ENCODE assay signal across 8 mouse cellular contexts in the genomic region with DNA sequence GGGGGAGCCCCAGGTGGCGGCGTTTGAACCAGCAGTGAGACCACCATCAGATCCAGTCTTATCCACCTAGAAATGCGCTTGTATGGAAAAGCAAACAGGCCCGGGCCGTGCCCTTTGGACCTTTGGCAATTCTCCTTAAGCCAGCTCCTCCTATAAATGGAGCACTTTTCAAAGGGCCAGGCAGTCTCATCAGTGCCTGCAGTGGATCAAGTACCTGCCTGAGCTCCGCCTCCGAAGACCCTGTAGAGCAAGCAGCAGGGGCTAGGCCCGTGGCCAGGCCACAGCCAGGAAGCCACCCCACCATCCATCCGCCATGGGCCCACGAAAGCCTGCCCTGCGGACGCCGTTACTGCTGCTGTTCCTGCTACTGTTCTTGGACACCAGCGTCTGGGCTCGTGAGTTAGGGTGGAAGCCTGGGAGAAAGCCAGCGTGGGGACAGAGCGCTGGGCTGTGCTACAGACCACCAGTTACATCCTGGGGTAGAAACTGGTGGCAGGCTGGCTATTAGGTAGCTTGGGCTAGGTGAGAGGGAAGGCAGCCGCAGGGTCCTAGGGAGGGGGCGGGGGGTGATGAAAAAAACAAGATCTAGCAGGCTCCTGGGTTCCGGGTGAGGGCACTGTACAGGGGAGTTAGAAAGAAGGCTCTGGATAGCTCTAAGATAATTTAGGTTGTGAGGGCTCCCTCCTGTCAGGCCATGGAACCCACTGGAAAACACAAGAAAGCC. TPM values are rescaled to one million over a fixed set of nuclear protein-coding genes. Genes with fewer than 3 reads are reported as not detected.
DNase-seq lines count a peak whose midpoint lies in the region; ATAC-seq and TF ChIP-seq lines count a peak whose summit lies in the region.

Gene Apob, plus strand, starts transcription at position 183 of the 724 bp plus-strand sequence.

- peak within 1 kb of the TSS; percentile 14; the same call in 1 of the 2 replicates for H3K4me2 ChIP-seq in forebrain, embryonic 13.5 days
- H3K4me2 ChIP-seq in forebrain, embryonic 15.5 days (replicated peaks) = no peak within 1 kb of the TSS
- no peak within 1 kb of the TSS for H3K4me2 ChIP-seq in kidney, postnatal 0 days (ENCODE audit: low read length)
- H3K4me2 ChIP-seq in midbrain, embryonic 16.5 days (ENCODE audit: low read length) = peak within 1 kb of the TSS; percentile 29; the same call in 1 of the 2 replicates

- no peak within 1 kb of the TSS for H3K9ac ChIP-seq in forebrain, embryonic 13.5 days
- no peak within 1 kb of the TSS for H3K9ac ChIP-seq in forebrain, embryonic 15.5 days (replicated peaks)
- H3K9ac ChIP-seq in kidney, postnatal 0 days (ENCODE audit: low read depth, low read length) = no peak within 1 kb of the TSS
- no peak within 1 kb of the TSS for H3K9ac ChIP-seq in midbrain, embryonic 16.5 days (ENCODE audit: low read depth, low read length)

- H3K27ac ChIP-seq in forebrain, embryonic 13.5 days = no peak within 1 kb of the TSS
- H3K27ac ChIP-seq in forebrain, embryonic 15.5 days (replicated peaks) = no peak within 1 kb of the TSS
- H3K27ac ChIP-seq in kidney, postnatal 0 days = no peak within 1 kb of the TSS
- H3K27ac ChIP-seq in midbrain, embryonic 16.5 days (ENCODE audit: low read length) = no peak within 1 kb of the TSS

- H3K27me3 ChIP-seq in forebrain, embryonic 13.5 days = no peaks in the 10 kb centered on the region
- H3K27me3 ChIP-seq in forebrain, embryonic 15.5 days = no peaks in the 10 kb centered on the region
- H3K27me3 ChIP-seq in kidney, postnatal 0 days (ENCODE audit: insufficient read depth, low read length) = no peaks in the 10 kb centered on the region
- no peaks in the 10 kb centered on the region for H3K27me3 ChIP-seq in midbrain, embryonic 16.5 days (ENCODE audit: control insufficient read depth, insufficient read depth, low read depth, low read length)

- no peak for TF ChIP-seq CTCF in kidney, postnatal 0 days (IDR thresholded peaks at IDR 0.05; ENCODE audit: low read depth)

- WGBS in forebrain, embryonic 13.5 days = 89% methylated on average over 20 of the region's 20 CpGs
- WGBS in forebrain, embryonic 15.5 days = 91% methylated on average over 20 of the region's 20 CpGs
- 82% methylated on average over 20 of the region's 20 CpGs for WGBS in kidney, postnatal 0 days
- 82% methylated on average over 20 of the region's 20 CpGs for WGBS in midbrain, embryonic 16.5 days

- H3K4me1 ChIP-seq in forebrain, embryonic 13.5 days = no peaks in the 10 kb centered on the region
- H3K4me1 ChIP-seq in forebrain, embryonic 15.5 days = peaks cover 4% of the 10 kb centered on the region
- no peaks in the 10 kb centered on the region for H3K4me1 ChIP-seq in kidney, postnatal 0 days (replicated peaks; ENCODE audit: insufficient read depth, low read length)
- H3K4me1 ChIP-seq in midbrain, embryonic 16.5 days (ENCODE audit: control insufficient read depth, insufficient read depth, low read length) = no peaks in the 10 kb centered on the region

- no peaks in the 10 kb centered on the region for H3K36me3 ChIP-seq in forebrain, embryonic 13.5 days (ENCODE audit: poor library complexity, severe bottlenecking)
- no peaks in the 10 kb centered on the region for H3K36me3 ChIP-seq in forebrain, embryonic 15.5 days
- no peaks in the 10 kb centered on the region for H3K36me3 ChIP-seq in kidney, postnatal 0 days (ENCODE audit: insufficient read depth, low read length)
- H3K36me3 ChIP-seq in midbrain, embryonic 16.5 days (ENCODE audit: control insufficient read depth, insufficient read depth, low read length) = no peaks in the 10 kb centered on the region

- H3K4me3 ChIP-seq in forebrain, embryonic 13.5 days = no peak within 1 kb of the TSS
- no peak within 1 kb of the TSS for H3K4me3 ChIP-seq in forebrain, embryonic 15.5 days
- no peak within 1 kb of the TSS for H3K4me3 ChIP-seq in kidney, postnatal 0 days (replicated peaks; ENCODE audit: low read depth, low read length)
- no peak within 1 kb of the TSS for H3K4me3 ChIP-seq in midbrain, embryonic 16.5 days (ENCODE audit: low read depth, low read length)

- DNase-seq in R1 (ENCODE audit: low read depth, low spot score) = peak; percentile 3
- DNase-seq in kidney, postnatal 0 days (ENCODE audit: low spot score) = no peak
- no peak for DNase-seq in urinary bladder, adult 18-20 months (ENCODE audit: low spot score in 2 of 2)
- DNase-seq in right cerebral cortex, postnatal 4 days = no peak

- no peak for ATAC-seq in forebrain, embryonic 13.5 days
- no peak; the same call in 1 of the 2 replicates for ATAC-seq in forebrain, embryonic 15.5 days (replicated peaks)
- ATAC-seq in kidney, postnatal 0 days (replicated peaks; ENCODE audit: low FRiP score, low read depth) = 0 out of 2 replicates have a peak, but pooled peaks have one; percentile 23
- ATAC-seq in midbrain, embryonic 16.5 days = no peak
- ATAC-seq in inflammation-experienced regulatory T-cells, adult 6 months = no peak

- no peaks in the 10 kb centered on the region for H3K9me3 ChIP-seq in forebrain, embryonic 13.5 days (replicated peaks)
- H3K9me3 ChIP-seq in forebrain, embryonic 15.5 days = no peaks in the 10 kb centered on the region
- H3K9me3 ChIP-seq in kidney, postnatal 0 days (replicated peaks; ENCODE audit: low read length) = no peaks in the 10 kb centered on the region
- no peaks in the 10 kb centered on the region for H3K9me3 ChIP-seq in midbrain, embryonic 16.5 days (replicated peaks; ENCODE audit: control insufficient read depth, low read length, poor library complexity, severe bottlenecking)

RNA-seq across cellular contexts. Expression of gene Apob, which starts in this region (rescaled TPM):
- polyA plus RNA-seq in forebrain, embryonic 13.5 days (2015; fragmentation: Nextera tagmentation; extraction: Ambion mirVana) = 0.09 TPM in 1 of 2 replicates, not detected in the other
- polyA plus RNA-seq in forebrain, embryonic 15.5 days (2015; fragmentation: Nextera tagmentation; extraction: Ambion mirVana) = 0.05 and 0.06 TPM in 2 replicates
- polyA plus RNA-seq in kidney, postnatal 0 days (2015; fragmentation: Nextera tagmentation; extraction: Ambion mirVana) = 0.03 and 0.06 TPM in 2 replicates
- polyA plus RNA-seq in midbrain, embryonic 16.5 days (2015; fragmentation: Nextera tagmentation; extraction: Ambion mirVana) = not detected in 2 replicates
- polyA plus RNA-seq in inflammation-experienced regulatory T-cells, adult 6 months (2017; shearing (Covaris generic)) = under 1 TPM in 1 of 3 experiments, not detected in 2; 0.05 TPM

Comparison
In these comparisons a context has a peak if more than half of its experiments do, and no peak if none do; other contexts are left out.
1. H3K4me2 ChIP-seq: peak in forebrain, embryonic 13.5 days (single experiment) and midbrain, embryonic 16.5 days (single experiment); none in forebrain, embryonic 15.5 days (single experiment) and kidney, postnatal 0 days (single experiment).
2. Peak in ATAC-seq in kidney, postnatal 0 days; RNA of the gene not detected or under 1 TPM.